Comparison of ENCODE assay signal across 25 mouse cellular contexts in the genomic region with DNA sequence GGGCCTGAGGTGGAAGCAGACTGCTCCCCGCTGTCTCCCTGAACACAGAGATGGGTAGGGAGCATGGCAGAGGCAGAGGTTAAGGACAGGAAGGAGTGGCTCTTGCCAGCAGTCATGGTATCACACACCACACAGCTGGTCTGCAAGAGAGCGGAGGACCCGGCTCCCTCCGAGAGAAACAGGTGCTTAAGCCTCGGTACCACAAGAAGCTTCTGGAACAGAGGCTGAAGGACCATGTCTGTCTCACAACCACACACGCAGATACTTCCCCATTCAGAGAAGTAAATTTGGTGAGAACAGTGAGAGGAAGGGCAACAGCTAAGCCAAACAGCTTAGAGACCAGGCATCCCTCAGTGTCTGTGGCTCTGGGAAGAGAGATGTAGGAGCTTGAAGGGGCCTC. TPM values are rescaled to one million over a fixed set of nuclear protein-coding genes. Genes with fewer than 3 reads are reported as not detected.
A peak's percentile ranks its signal among the peaks of the same experiment; 100 is the strongest.
DNase-seq lines count a peak whose midpoint lies in the region; ATAC-seq and TF ChIP-seq lines count a peak whose summit lies in the region.
"Had no signal": no experiment of that assay in that cellular context is flagged by ENCODE, and none has a peak within 500 bp of the region (broad histone marks: within the 10 kb centered on the region; RNA-seq: fewer than 3 reads in every experiment).

No protein-coding gene starts in this region.

- no peak overlapping the region for H3K9ac ChIP-seq in forebrain, embryonic 14.5 days (ENCODE audit: low read length)
- H3K9ac ChIP-seq in midbrain, embryonic 13.5 days (replicated peaks) = no peak overlapping the region
- H3K9ac ChIP-seq in midbrain, embryonic 15.5 days = no peak overlapping the region
- H3K9ac ChIP-seq in midbrain, postnatal 0 days (replicated peaks; ENCODE audit: low read length, poor library complexity, severe bottlenecking) = 0 out of 2 replicates have a peak overlapping the region, but pooled peaks have one; percentile 13
- no peak overlapping the region for H3K9ac ChIP-seq in kidney, embryonic 16.5 days (replicated peaks; ENCODE audit: low read length)
- H3K9ac ChIP-seq: heart, embryonic 15.5 days; kidney, embryonic 15.5 days; lung, embryonic 14.5 days had no signal

- peak overlapping the region; percentile 59 for H3K27ac ChIP-seq in forebrain, embryonic 10.5 days
- no peak overlapping the region for H3K27ac ChIP-seq in forebrain, embryonic 14.5 days (ENCODE audit: low read depth, low read length)
- peak overlapping the region; percentile 78 for H3K27ac ChIP-seq in layer of hippocampus, adult 2 months
- 0 out of 2 replicates have a peak overlapping the region, but pooled peaks have one; percentile 19 for H3K27ac ChIP-seq in midbrain, embryonic 13.5 days
- H3K27ac ChIP-seq in midbrain, embryonic 15.5 days = no peak overlapping the region
- no peak overlapping the region for H3K27ac ChIP-seq in midbrain, postnatal 0 days (ENCODE audit: low read depth, low read length)
- no peak overlapping the region for H3K27ac ChIP-seq in kidney, embryonic 16.5 days (ENCODE audit: low read length)
- H3K27ac ChIP-seq: gastrocnemius, adult 2 months; heart, embryonic 15.5 days; kidney, embryonic 15.5 days; neural tube, embryonic 12.5 days had no signal

- no peak overlapping the region for H3K4me2 ChIP-seq in forebrain, embryonic 14.5 days (ENCODE audit: low read length)
- no peak overlapping the region for H3K4me2 ChIP-seq in midbrain, embryonic 13.5 days (replicated peaks)
- H3K4me2 ChIP-seq in midbrain, embryonic 15.5 days = no peak overlapping the region
- H3K4me2 ChIP-seq in midbrain, postnatal 0 days (ENCODE audit: low read depth, low read length, poor library complexity, severe bottlenecking) = no peak overlapping the region
- H3K4me2 ChIP-seq in kidney, embryonic 16.5 days (replicated peaks; ENCODE audit: low read depth, low read length) = no peak overlapping the region
- H3K4me2 ChIP-seq: heart, embryonic 15.5 days; kidney, embryonic 15.5 days; lung, embryonic 14.5 days; neural tube, embryonic 12.5 days had no signal

- no peaks in the 10 kb centered on the region for H3K36me3 ChIP-seq in forebrain, embryonic 10.5 days (replicated peaks)
- H3K36me3 ChIP-seq in forebrain, embryonic 14.5 days (ENCODE audit: control insufficient read depth, insufficient read depth, low read length) = no peaks in the 10 kb centered on the region
- H3K36me3 ChIP-seq in midbrain, embryonic 13.5 days = no peaks in the 10 kb centered on the region
- no peaks in the 10 kb centered on the region for H3K36me3 ChIP-seq in midbrain, embryonic 15.5 days (replicated peaks)
- no peaks in the 10 kb centered on the region for H3K36me3 ChIP-seq in midbrain, postnatal 0 days (ENCODE audit: insufficient read depth, low read length)
- H3K36me3 ChIP-seq in kidney, embryonic 16.5 days (ENCODE audit: insufficient read depth, low read length) = no peaks in the 10 kb centered on the region
- H3K36me3 ChIP-seq: heart, embryonic 15.5 days; kidney, embryonic 15.5 days; neural tube, embryonic 12.5 days had no signal

- no peak for DNase-seq in forebrain, embryonic 10.5 days (ENCODE audit: extremely low spot score, low spot score)
- no peak for DNase-seq in forebrain, embryonic 14.5 days (ENCODE audit: low spot score)
- DNase-seq in layer of hippocampus, adult 2 months (ENCODE audit: low spot score in 2 of 2) = no peak
- DNase-seq in layer of hippocampus, adult 18-20 months (ENCODE audit: low spot score in 2 of 2) = no peak
- DNase-seq in midbrain, postnatal 0 days (ENCODE audit: low spot score) = no peak
- DNase-seq: adrenal gland, adult 8-10 months; cerebellum, adult 11-12 months; cerebellum, postnatal 14 days; gastrocnemius, adult 2 months; heart, postnatal 36 days; kidney, adult 11 months; lung, embryonic 14.5 days; thymus, postnatal 25 days had no signal

- no peaks in the 10 kb centered on the region for H3K9me3 ChIP-seq in forebrain, embryonic 10.5 days
- no peaks in the 10 kb centered on the region for H3K9me3 ChIP-seq in forebrain, embryonic 14.5 days (replicated peaks; ENCODE audit: control insufficient read depth, low read length)
- H3K9me3 ChIP-seq in midbrain, embryonic 13.5 days = no peaks in the 10 kb centered on the region
- H3K9me3 ChIP-seq in midbrain, embryonic 15.5 days = no peaks in the 10 kb centered on the region
- H3K9me3 ChIP-seq in midbrain, postnatal 0 days (ENCODE audit: low read length) = no peaks in the 10 kb centered on the region
- no peaks in the 10 kb centered on the region for H3K9me3 ChIP-seq in kidney, embryonic 16.5 days (ENCODE audit: low read length)
- H3K9me3 ChIP-seq: heart, embryonic 15.5 days; kidney, embryonic 15.5 days; neural tube, embryonic 12.5 days had no signal

- no peak overlapping the region for H3K4me3 ChIP-seq in forebrain, embryonic 10.5 days
- H3K4me3 ChIP-seq in forebrain, embryonic 14.5 days (ENCODE audit: low read depth, low read length) = no peak overlapping the region
- no peak overlapping the region for H3K4me3 ChIP-seq in layer of hippocampus, adult 2 months
- no peak overlapping the region for H3K4me3 ChIP-seq in midbrain, embryonic 13.5 days (replicated peaks)
- H3K4me3 ChIP-seq in midbrain, embryonic 15.5 days = no peak overlapping the region
- H3K4me3 ChIP-seq in midbrain, postnatal 0 days (ENCODE audit: low read depth, low read length) = no peak overlapping the region
- H3K4me3 ChIP-seq in kidney, embryonic 16.5 days (ENCODE audit: low read length) = no peak overlapping the region
- H3K4me3 ChIP-seq: gastrocnemius, adult 2 months; heart, embryonic 15.5 days; kidney, embryonic 15.5 days; neural tube, embryonic 12.5 days had no signal

- TF ChIP-seq CTCF in layer of hippocampus, adult 2 months (conservative IDR thresholded peaks at IDR 0.05) = no peak
- TF ChIP-seq CTCF in midbrain, postnatal 0 days (IDR thresholded peaks at IDR 0.05) = no peak

- H3K27me3 ChIP-seq in forebrain, embryonic 10.5 days (ENCODE audit: poor library complexity, severe bottlenecking) = peaks cover 21% of the 10 kb centered on the region
- no peaks in the 10 kb centered on the region; the same call in 1 of the 2 replicates for H3K27me3 ChIP-seq in forebrain, embryonic 14.5 days (replicated peaks; ENCODE audit: control insufficient read depth, insufficient read depth, low read length)
- peaks cover 12% of the 10 kb centered on the region for H3K27me3 ChIP-seq in midbrain, embryonic 13.5 days
- peaks cover 7% of the 10 kb centered on the region; the same call in 1 of the 2 replicates for H3K27me3 ChIP-seq in midbrain, embryonic 15.5 days (replicated peaks)
- H3K27me3 ChIP-seq in midbrain, postnatal 0 days (ENCODE audit: insufficient read depth, low read length) = no peaks in the 10 kb centered on the region
- H3K27me3 ChIP-seq in kidney, embryonic 16.5 days (ENCODE audit: insufficient read depth, low read length) = no peaks in the 10 kb centered on the region
- H3K27me3 ChIP-seq: neural tube, embryonic 12.5 days had no signal

- H3K4me1 ChIP-seq in forebrain, embryonic 10.5 days = peaks cover 46% of the 10 kb centered on the region
- peaks cover 3% of the 10 kb centered on the region for H3K4me1 ChIP-seq in forebrain, embryonic 14.5 days (ENCODE audit: control insufficient read depth, insufficient read depth, low read length)
- H3K4me1 ChIP-seq in midbrain, embryonic 13.5 days (replicated peaks) = peaks cover 13% of the 10 kb centered on the region
- peaks cover 9% of the 10 kb centered on the region for H3K4me1 ChIP-seq in midbrain, embryonic 15.5 days
- H3K4me1 ChIP-seq in midbrain, postnatal 0 days (ENCODE audit: insufficient read depth, low read length) = no peaks in the 10 kb centered on the region
- peaks cover 20% of the 10 kb centered on the region for H3K4me1 ChIP-seq in kidney, embryonic 16.5 days (ENCODE audit: insufficient read depth, low read length)

- no peak for ATAC-seq in forebrain, embryonic 14.5 days
- no peak for ATAC-seq in midbrain, embryonic 13.5 days
- no peak for ATAC-seq in midbrain, embryonic 15.5 days (replicated peaks)
- ATAC-seq in midbrain, postnatal 0 days (ENCODE audit: low FRiP score) = no peak
- ATAC-seq in kidney, embryonic 16.5 days (ENCODE audit: low FRiP score, low TSS enrichment) = no peak
- ATAC-seq: CD4-positive, CD25-positive, alpha-beta regulatory T cell, adult 4 months had no signal

- 91% methylated on average over 6 of the region's 6 CpGs for WGBS in forebrain, embryonic 10.5 days
- WGBS in forebrain, embryonic 14.5 days = 94% methylated on average over 6 of the region's 6 CpGs
- WGBS in midbrain, embryonic 13.5 days = 87% methylated on average over 6 of the region's 6 CpGs
- 91% methylated on average over 6 of the region's 6 CpGs for WGBS in midbrain, embryonic 15.5 days
- WGBS in midbrain, postnatal 0 days = 90% methylated on average over 6 of the region's 6 CpGs
- 89% methylated on average over 6 of the region's 6 CpGs for WGBS in kidney, embryonic 16.5 days

RNA-seq across cellular contexts. Expression of a gene that starts 3.9 kb away (rescaled TPM):
- 27.4 and 30.5 TPM in 2 replicates for polyA plus RNA-seq in forebrain, embryonic 10.5 days (2016; fragmentation: Nextera tagmentation; extraction: Ambion mirVana)
- polyA plus RNA-seq in forebrain, embryonic 14.5 days (2014; fragmentation: Nextera tagmentation; extraction: Ambion mirVana) = 37.9 and 39.7 TPM in 2 replicates
- total RNA-seq in layer of hippocampus, adult 2 months (2021) = 10 to 100 TPM; 66.5 to 68.7 TPM
- total RNA-seq in layer of hippocampus, adult 18-20 months (2021) = 10 to 100 TPM; 52.8 to 55.7 TPM
- 34.2 and 37.3 TPM in 2 replicates for polyA plus RNA-seq in midbrain, embryonic 13.5 days (2015; fragmentation: Nextera tagmentation; extraction: Ambion mirVana)
- polyA plus RNA-seq in midbrain, embryonic 15.5 days (2015; fragmentation: Nextera tagmentation; extraction: Ambion mirVana) = 55.5 and 58.3 TPM in 2 replicates
- 111 and 115 TPM in 2 replicates for total RNA-seq in midbrain, postnatal 0 days (2014; rRNA removed)
- polyA plus RNA-seq in midbrain, postnatal 0 days (2015; fragmentation: Nextera tagmentation; extraction: Ambion mirVana) = 64.5 and 65.2 TPM in 2 replicates
- polyA plus RNA-seq in kidney, embryonic 16.5 days (2015; fragmentation: Nextera tagmentation; extraction: Ambion mirVana) = 15.1 and 17.0 TPM in 2 replicates

RNA-seq across cellular contexts. Expression of a gene that starts 33.3 kb away (rescaled TPM):
- not detected in 2 replicates for polyA plus RNA-seq in forebrain, embryonic 10.5 days (2016; fragmentation: Nextera tagmentation; extraction: Ambion mirVana)
- polyA plus RNA-seq in forebrain, embryonic 14.5 days (2014; fragmentation: Nextera tagmentation; extraction: Ambion mirVana) = 0.28 and 0.46 TPM in 2 replicates
- not detected for total RNA-seq in layer of hippocampus, adult 2 months (2021)
- total RNA-seq in layer of hippocampus, adult 18-20 months (2021) = under 1 TPM; 0.25 to 0.54 TPM
- 0.12 and 0.53 TPM in 2 replicates for polyA plus RNA-seq in midbrain, embryonic 13.5 days (2015; fragmentation: Nextera tagmentation; extraction: Ambion mirVana)
- polyA plus RNA-seq in midbrain, embryonic 15.5 days (2015; fragmentation: Nextera tagmentation; extraction: Ambion mirVana) = 0.36 and 0.41 TPM in 2 replicates
- total RNA-seq in midbrain, postnatal 0 days (2014; rRNA removed) = 0.19 TPM in 1 of 2 replicates, not detected in the other
- polyA plus RNA-seq in midbrain, postnatal 0 days (2015; fragmentation: Nextera tagmentation; extraction: Ambion mirVana) = 0.17 and 0.22 TPM in 2 replicates
- not detected in 2 replicates for polyA plus RNA-seq in kidney, embryonic 16.5 days (2015; fragmentation: Nextera tagmentation; extraction: Ambion mirVana)
- total RNA-seq: adrenal gland, adult 8-10 months; gastrocnemius, adult 2 months; heart, postnatal 36 days; layer of hippocampus, postnatal 14 days; left cerebral cortex, postnatal 10 days; megakaryocyte, adult 5-6 weeks had no signal
- polyA plus RNA-seq: CD4-positive, CD25-positive, alpha-beta regulatory T cell, adult 4 months; embryonic facial prominence, embryonic 14.5 days; heart, embryonic 15.5 days; limb, embryonic 11.5 days; lung, embryonic 14.5 days had no signal

RNA-seq across cellular contexts. Expression of a gene that starts 38.1 kb away (rescaled TPM):
- 44.1 and 56.4 TPM in 2 replicates for polyA plus RNA-seq in forebrain, embryonic 10.5 days (2016; fragmentation: Nextera tagmentation; extraction: Ambion mirVana)
- polyA plus RNA-seq in forebrain, embryonic 14.5 days (2014; fragmentation: Nextera tagmentation; extraction: Ambion mirVana) = 47.2 and 57.7 TPM in 2 replicates
- 10 to 100 TPM; 32.7 to 61.0 TPM for total RNA-seq in layer of hippocampus, adult 2 months (2021)
- 10 to 100 TPM; 49.9 to 58.2 TPM for total RNA-seq in layer of hippocampus, adult 18-20 months (2021)
- 59.0 and 62.4 TPM in 2 replicates for polyA plus RNA-seq in midbrain, embryonic 13.5 days (2015; fragmentation: Nextera tagmentation; extraction: Ambion mirVana)
- polyA plus RNA-seq in midbrain, embryonic 15.5 days (2015; fragmentation: Nextera tagmentation; extraction: Ambion mirVana) = 54.6 and 61.9 TPM in 2 replicates
- 37.1 and 51.6 TPM in 2 replicates for total RNA-seq in midbrain, postnatal 0 days (2014; rRNA removed)
- polyA plus RNA-seq in midbrain, postnatal 0 days (2015; fragmentation: Nextera tagmentation; extraction: Ambion mirVana) = 22.4 and 24.8 TPM in 2 replicates
- 50.7 TPM in 2 replicates for polyA plus RNA-seq in kidney, embryonic 16.5 days (2015; fragmentation: Nextera tagmentation; extraction: Ambion mirVana)

Comparison
In these comparisons a context has a peak if more than half of its experiments do, and no peak if none do; other contexts are left out.
1. H3K27ac ChIP-seq: peak in forebrain, embryonic 10.5 days (single experiment), layer of hippocampus, adult 2 months (single experiment) and midbrain, embryonic 13.5 days (single experiment); none in forebrain, embryonic 14.5 days (single experiment), midbrain, embryonic 15.5 days (single experiment), midbrain, postnatal 0 days (single experiment) and kidney, embryonic 16.5 days (single experiment).